Mouse (Mus musculus): ENCODE measurements around the gene Cbx8. TPM values are rescaled to one million over a fixed set of nuclear protein-coding genes. Genes with fewer than 3 reads are reported as not detected.

The Cbx8 gene
- polyA plus RNA-seq, 1 experiment from 2014 or later, result 5.1 TPM

- Histone ChIP-seq H3K4me3 (ENCODE audit: low read depth, low read length) (no peak overlapping the region), H3K9ac (ENCODE audit: low read length) (no peak overlapping the region), H3K27me3 (ENCODE audit: control insufficient read depth, insufficient read depth, low read length) (peaks cover 45% of the 10 kb centered on the region; the same call in 1 of the 2 replicates), H3K36me3 (ENCODE audit: control insufficient read depth, insufficient read depth, low read length) (no peaks in the 10 kb centered on the region), H3K4me1 (replicated peaks; ENCODE audit: control insufficient read depth, insufficient read depth) (peaks cover 2% of the 10 kb centered on the region; the same call in 1 of the 2 replicates), H3K9me3 (ENCODE audit: control insufficient read depth, low read length) (no peaks in the 10 kb centered on the region), H3K4me2 (replicated peaks; ENCODE audit: low read depth) (peak overlapping the region; percentile 36), H3K27ac (replicated peaks) (no peak overlapping the region)
- DNase-seq (ENCODE audit: low spot score), result no peak
- under 1% methylated on average over 43 of the region's 43 CpGs for WGBS
- peak; percentile 6; the same call in 1 of the 2 replicates for ATAC-seq (ENCODE audit: low FRiP score, low TSS enrichment)
- TF ChIP-seq EP300 (optimal IDR thresholded peaks at IDR 0.05) (no peak), CTCF (IDR thresholded peaks at IDR 0.05; ENCODE audit: low read depth) (peak; percentile 62)
Measured at GRCm38 (mm10) chr11:119047261-119048132, 6.7 kb upstream of the Cbx8 start.

GRCm38 (mm10) chr11:119046601-119047245 is 6.0 kb upstream of the Cbx8 start:
- Histone ChIP-seq H3K4me1 (replicated peaks; ENCODE audit: control insufficient read depth, insufficient read depth) (peaks cover 2% of the 10 kb centered on the region; the same call in 1 of the 2 replicates), H3K4me2 (replicated peaks; ENCODE audit: low read depth) (peak overlapping the region; percentile 36), H3K9me3 (ENCODE audit: control insufficient read depth, low read length) (no peaks in the 10 kb centered on the region), H3K27me3 (ENCODE audit: control insufficient read depth, insufficient read depth, low read length) (peaks cover 45% of the 10 kb centered on the region; the same call in 1 of the 2 replicates), H3K9ac (ENCODE audit: low read length) (0 out of 2 replicates have a peak overlapping the region, but pooled peaks have one; percentile 13), H3K4me3 (ENCODE audit: low read depth, low read length) (peak overlapping the region; percentile 10; the same call in 1 of the 2 replicates), H3K27ac (replicated peaks) (no peak overlapping the region), H3K36me3 (ENCODE audit: control insufficient read depth, insufficient read depth, low read length) (no peaks in the 10 kb centered on the region)
- peak; percentile 53; the same call in 1 of the 2 replicates for ATAC-seq (ENCODE audit: low FRiP score, low TSS enrichment)
- WGBS, result 2% methylated on average over 39 of the region's 39 CpGs
- DNase-seq (ENCODE audit: low spot score), result no peak
- TF ChIP-seq CTCF (IDR thresholded peaks at IDR 0.05; ENCODE audit: low read depth) (no peak), EP300 (optimal IDR thresholded peaks at IDR 0.05) (no peak)

- Histone ChIP-seq H3K4me1 (replicated peaks; ENCODE audit: control insufficient read depth, insufficient read depth) (peaks cover 2% of the 10 kb centered on the region; the same call in 1 of the 2 replicates), H3K9ac (ENCODE audit: low read length) (no peak overlapping the region), H3K4me2 (replicated peaks; ENCODE audit: low read depth) (peak overlapping the region; percentile 5; the same call in 1 of the 2 replicates), H3K4me3 (ENCODE audit: low read depth, low read length) (peak overlapping the region; percentile 10; the same call in 1 of the 2 replicates), H3K27me3 (ENCODE audit: control insufficient read depth, insufficient read depth, low read length) (peaks cover 38% of the 10 kb centered on the region; the same call in 1 of the 2 replicates), H3K27ac (replicated peaks) (no peak overlapping the region), H3K36me3 (ENCODE audit: control insufficient read depth, insufficient read depth, low read length) (no peaks in the 10 kb centered on the region), H3K9me3 (ENCODE audit: control insufficient read depth, low read length) (no peaks in the 10 kb centered on the region)
- WGBS, result 5% methylated on average over 40 of the region's 41 CpGs
- peak; percentile 62 for DNase-seq (ENCODE audit: low spot score)
- no peak for ATAC-seq (ENCODE audit: low FRiP score, low TSS enrichment)
- TF ChIP-seq EP300 (optimal IDR thresholded peaks at IDR 0.05), result no peak
- peak; percentile 62 for TF ChIP-seq CTCF (IDR thresholded peaks at IDR 0.05; ENCODE audit: low read depth)
Measured at GRCm38 (mm10) chr11:119044551-119045337, 4.0 kb upstream of the Cbx8 start.

- Histone ChIP-seq H3K36me3 (ENCODE audit: control insufficient read depth, insufficient read depth, low read length) (no peaks in the 10 kb centered on the region), H3K27ac (replicated peaks) (no peak overlapping the region), H3K9me3 (ENCODE audit: control insufficient read depth, low read length) (no peaks in the 10 kb centered on the region), H3K9ac (ENCODE audit: low read length) (no peak overlapping the region), H3K4me2 (replicated peaks; ENCODE audit: low read depth) (no peak overlapping the region), H3K4me1 (replicated peaks; ENCODE audit: control insufficient read depth, insufficient read depth) (peaks cover 2% of the 10 kb centered on the region; the same call in 1 of the 2 replicates), H3K27me3 (ENCODE audit: control insufficient read depth, insufficient read depth, low read length) (peaks cover 30% of the 10 kb centered on the region; the same call in 1 of the 2 replicates), H3K4me3 (ENCODE audit: low read depth, low read length) (no peak overlapping the region)
- no peak for ATAC-seq (ENCODE audit: low FRiP score, low TSS enrichment)
- TF ChIP-seq CTCF (IDR thresholded peaks at IDR 0.05; ENCODE audit: low read depth), result peak; percentile 69
- TF ChIP-seq EP300 (optimal IDR thresholded peaks at IDR 0.05), result no peak
- WGBS, result 14% methylated on average over 9 of the region's 10 CpGs
- no peak for DNase-seq (ENCODE audit: low spot score)
Measured at GRCm38 (mm10) chr11:119043761-119044550, 3.2 kb upstream of the Cbx8 start.

GRCm38 (mm10) chr11:119043273-119043540 is 2.4 kb upstream of the Cbx8 start:
- TF ChIP-seq EP300 (optimal IDR thresholded peaks at IDR 0.05), result no peak
- TF ChIP-seq CTCF (IDR thresholded peaks at IDR 0.05; ENCODE audit: low read depth), result no peak
- Histone ChIP-seq H3K4me1 (replicated peaks; ENCODE audit: control insufficient read depth, insufficient read depth) (peaks cover 2% of the 10 kb centered on the region; the same call in 1 of the 2 replicates), H3K27ac (replicated peaks) (no peak overlapping the region), H3K4me3 (ENCODE audit: low read depth, low read length) (no peak overlapping the region), H3K4me2 (replicated peaks; ENCODE audit: low read depth) (no peak overlapping the region), H3K9ac (ENCODE audit: low read length) (no peak overlapping the region), H3K36me3 (ENCODE audit: control insufficient read depth, insufficient read depth, low read length) (0 out of 2 replicates have a peak, but pooled peaks cover 2% of the 10 kb centered on the region), H3K27me3 (ENCODE audit: control insufficient read depth, insufficient read depth, low read length) (peaks cover 30% of the 10 kb centered on the region; the same call in 1 of the 2 replicates), H3K9me3 (ENCODE audit: control insufficient read depth, low read length) (no peaks in the 10 kb centered on the region)
- 20% methylated on average over 4 of the region's 4 CpGs for WGBS
- no peak for ATAC-seq (ENCODE audit: low FRiP score, low TSS enrichment)
- no peak for DNase-seq (ENCODE audit: low spot score)

Measured in stomach, postnatal 0 days (tissue).